Mouse (Mus musculus): ENCODE results near the gene Gucy2d. TPM values are rescaled to one million over a fixed set of nuclear protein-coding genes. Genes with fewer than 3 reads are reported as not detected.

The Gucy2d gene
- polyA plus RNA-seq, 1 experiment: 0.11 TPM

- TF ChIP-seq POLR2A (IDR thresholded peaks at IDR 0.05; ENCODE audit: borderline replicate concordance, extremely low read depth, insufficient read depth, insufficient read length, poor library complexity, severe bottlenecking): no peak
- TF ChIP-seq CTCF (IDR thresholded peaks at IDR 0.05; ENCODE audit: borderline replicate concordance, extremely low read depth, insufficient read depth, insufficient read length): no peak
Measured at GRCm38 (mm10) chr7:98500470-98500869, 60.3 kb downstream of the Gucy2d start.

GRCm38 (mm10) chr7:98501078-98501477 lies 60.9 kb downstream of the Gucy2d start:
- DNase-seq (ENCODE audit: low read depth): peak; percentile 17

More at GRCm38 (mm10) chr7:98500470-98500869, 60.3 kb downstream of the Gucy2d start:
- no peak for DNase-seq (ENCODE audit: low read depth)

GRCm38 (mm10) chr7:98502921-98503320 lies 62.7 kb downstream of the Gucy2d start:
- DNase-seq (ENCODE audit: low read depth): no peak
- no peak for TF ChIP-seq POLR2A (IDR thresholded peaks at IDR 0.05; ENCODE audit: borderline replicate concordance, extremely low read depth, insufficient read depth, insufficient read length, poor library complexity, severe bottlenecking)
- TF ChIP-seq CTCF (IDR thresholded peaks at IDR 0.05; ENCODE audit: borderline replicate concordance, extremely low read depth, insufficient read depth, insufficient read length): no peak

More at GRCm38 (mm10) chr7:98501078-98501477, 60.9 kb downstream of the Gucy2d start:
- TF ChIP-seq POLR2A (IDR thresholded peaks at IDR 0.05; ENCODE audit: borderline replicate concordance, extremely low read depth, insufficient read depth, insufficient read length, poor library complexity, severe bottlenecking) (no peak), CTCF (IDR thresholded peaks at IDR 0.05; ENCODE audit: borderline replicate concordance, extremely low read depth, insufficient read depth, insufficient read length) (no peak)

- peak; percentile 68 for DNase-seq (ENCODE audit: low read depth)
- TF ChIP-seq POLR2A (IDR thresholded peaks at IDR 0.05; ENCODE audit: borderline replicate concordance, extremely low read depth, insufficient read depth, insufficient read length, poor library complexity, severe bottlenecking): no peak
- no peak for TF ChIP-seq CTCF (IDR thresholded peaks at IDR 0.05; ENCODE audit: borderline replicate concordance, extremely low read depth, insufficient read depth, insufficient read length)
Measured at GRCm38 (mm10) chr7:98503951-98504647, 63.9 kb downstream of the Gucy2d start.

- peak; percentile 13 for DNase-seq (ENCODE audit: low read depth)
- TF ChIP-seq CTCF (IDR thresholded peaks at IDR 0.05; ENCODE audit: borderline replicate concordance, extremely low read depth, insufficient read depth, insufficient read length) (no peak), POLR2A (IDR thresholded peaks at IDR 0.05; ENCODE audit: borderline replicate concordance, extremely low read depth, insufficient read depth, insufficient read length, poor library complexity, severe bottlenecking) (no peak)
Measured at GRCm38 (mm10) chr7:98504726-98505314, 64.6 kb downstream of the Gucy2d start.

- TF ChIP-seq CTCF (IDR thresholded peaks at IDR 0.05; ENCODE audit: borderline replicate concordance, extremely low read depth, insufficient read depth, insufficient read length): no peak
- TF ChIP-seq POLR2A (IDR thresholded peaks at IDR 0.05; ENCODE audit: borderline replicate concordance, extremely low read depth, insufficient read depth, insufficient read length, poor library complexity, severe bottlenecking): no peak
- DNase-seq (ENCODE audit: low read depth): peak; percentile 25
Measured at GRCm38 (mm10) chr7:98505664-98506063, 65.4 kb downstream of the Gucy2d start.

- TF ChIP-seq POLR2A (IDR thresholded peaks at IDR 0.05; ENCODE audit: borderline replicate concordance, extremely low read depth, insufficient read depth, insufficient read length, poor library complexity, severe bottlenecking) (no peak), CTCF (IDR thresholded peaks at IDR 0.05; ENCODE audit: borderline replicate concordance, extremely low read depth, insufficient read depth, insufficient read length) (no peak)
- peak; percentile 17 for DNase-seq (ENCODE audit: low read depth)
Measured at GRCm38 (mm10) chr7:98510961-98511958, 71.0 kb downstream of the Gucy2d start.

- no peak for DNase-seq (ENCODE audit: low read depth)
- no peak for TF ChIP-seq POLR2A (IDR thresholded peaks at IDR 0.05; ENCODE audit: borderline replicate concordance, extremely low read depth, insufficient read depth, insufficient read length, poor library complexity, severe bottlenecking)
- no peak for TF ChIP-seq CTCF (IDR thresholded peaks at IDR 0.05; ENCODE audit: borderline replicate concordance, extremely low read depth, insufficient read depth, insufficient read length)
Measured at GRCm38 (mm10) chr7:98513251-98513650, 73.0 kb downstream of the Gucy2d start.

GRCm38 (mm10) chr7:98522576-98522975 lies 82.4 kb downstream of the Gucy2d start:
- DNase-seq (ENCODE audit: low read depth): no peak
- no peak for TF ChIP-seq POLR2A (IDR thresholded peaks at IDR 0.05; ENCODE audit: borderline replicate concordance, extremely low read depth, insufficient read depth, insufficient read length, poor library complexity, severe bottlenecking)
- no peak for TF ChIP-seq CTCF (IDR thresholded peaks at IDR 0.05; ENCODE audit: borderline replicate concordance, extremely low read depth, insufficient read depth, insufficient read length)

GRCm38 (mm10) chr7:98523070-98523812 lies 83.0 kb downstream of the Gucy2d start:
- peak; percentile 51 for DNase-seq (ENCODE audit: low read depth)

More at GRCm38 (mm10) chr7:98523070-98523812, 83.0 kb downstream of the Gucy2d start:
- TF ChIP-seq POLR2A (IDR thresholded peaks at IDR 0.05; ENCODE audit: borderline replicate concordance, extremely low read depth, insufficient read depth, insufficient read length, poor library complexity, severe bottlenecking): no peak
- no peak for TF ChIP-seq CTCF (IDR thresholded peaks at IDR 0.05; ENCODE audit: borderline replicate concordance, extremely low read depth, insufficient read depth, insufficient read length)

All from brain, embryonic 14.5 days (tissue).